Mouse (Mus musculus): ENCODE results near the gene Med13l. TPM values are rescaled to one million over a fixed set of nuclear protein-coding genes. Genes with fewer than 3 reads are reported as not detected.

The Med13l gene
- total and polyA plus RNA-seq, 3 experiments = 2.0 to 11.0 (median 10.1) TPM

- DNase-seq (ENCODE audit: extremely low read depth) = no peak
- Histone ChIP-seq H3K4me3 (replicated peaks in 1 of 3; ENCODE audit: low read depth in 2 of 3, low read length in 2 of 3, poor library complexity in 1 of 3) (no peak overlapping the region), H3K9ac (ENCODE audit: insufficient read depth, low read depth) (no peak overlapping the region), H3K9me3 (replicated peaks; ENCODE audit: low read length) (no peaks in the 10 kb centered on the region), H3K4me2 (ENCODE audit: insufficient read depth, low read depth, poor library complexity, severe bottlenecking) (no peak overlapping the region), H3K4me1 (ENCODE audit: control insufficient read depth in 1 of 2, insufficient read depth in 2 of 2) (peaks cover 5 to 45% of the 10 kb centered on the region in 2 experiments), H3K27ac (ENCODE audit: insufficient read depth, low read depth) (no peak overlapping the region), H3K27me3 (replicated peaks) (no peaks in the 10 kb centered on the region), H3K36me3 (replicated peaks in 1 of 2; ENCODE audit: control insufficient read depth in 1 of 2, insufficient read depth in 1 of 2, low read length in 1 of 2) (peaks cover 0 to 55% of the 10 kb centered on the region in 2 experiments), H3K79me2 (replicated peaks; ENCODE audit: control insufficient read depth, extremely low read depth, insufficient read depth, poor library complexity, severe bottlenecking) (no peaks in the 10 kb centered on the region)
- in situ Hi-C loops (cut with MboI; ENCODE audit: low pct_ligation_motif_present, low pct_unique_long_range_greater_than_20kb, low sequenced_read_pairs) = no loop called here
- TF ChIP-seq ZMIZ1 (IDR thresholded peaks at IDR 0.05; ENCODE audit: low read depth, low read length) (no peak), E2F4 (IDR thresholded peaks at IDR 0.05; ENCODE audit: insufficient replicate concordance, low read depth, low read length) (no peak), KAT2A (IDR thresholded peaks at IDR 0.05; ENCODE audit: insufficient replicate concordance, low read length) (no peak), MYC (IDR thresholded peaks at IDR 0.05; ENCODE audit: low read depth, low read length) (no peak), NELFE (IDR thresholded peaks at IDR 0.05; ENCODE audit: low read depth, low read length) (no peak), MAX (IDR thresholded peaks at IDR 0.05; ENCODE audit: low read length) (no peak), EP300 (IDR thresholded peaks at IDR 0.05; ENCODE audit: low read length) (no peak), PAX5 (IDR thresholded peaks at IDR 0.05; ENCODE audit: low read length) (no peak), ETS1 (conservative IDR thresholded peaks at IDR 0.05; ENCODE audit: low read depth, low read length) (no peak), NRF1 (IDR thresholded peaks at IDR 0.05; ENCODE audit: low read depth, low read length) (no peak), CTCF (conservative IDR thresholded peaks at IDR 0.05 in 1 of 2, IDR thresholded peaks at IDR 0.05 in 1 of 2; ENCODE audit: low read depth in 2 of 2, low read length in 2 of 2) (no peak)
- dilution Hi-C loops (cut with MboI; ENCODE audit: extremely low pct_ligation_motif_present, extremely low pct_unique_long_range_greater_than_20kb, low sequenced_read_pairs) = no loop called here
These were observed 50.0 kb downstream of the Med13l start for GRCm38 (mm10) chr5:118610468-118610867.

- TF ChIP-seq ETS1 (conservative IDR thresholded peaks at IDR 0.05; ENCODE audit: low read depth, low read length) = no peak
- no peak for TF ChIP-seq TCF12 (IDR thresholded peaks at IDR 0.05; ENCODE audit: low read depth, low read length)
- no peak for TF ChIP-seq MAZ (IDR thresholded peaks at IDR 0.05; ENCODE audit: low read depth, low read length)
- no peak for TF ChIP-seq POLR2AphosphoS2 (IDR thresholded peaks at IDR 0.05; ENCODE audit: low read depth, low read length)
- no peak for TF ChIP-seq TBP (conservative IDR thresholded peaks at IDR 0.05; ENCODE audit: low read depth, low read length)
- TF ChIP-seq POLR2A (IDR thresholded peaks at IDR 0.05; ENCODE audit: low read depth, low read length) = no peak
- no peak for TF ChIP-seq GABPA (IDR thresholded peaks at IDR 0.05; ENCODE audit: insufficient replicate concordance, low read depth, low read length)
- no peak for TF ChIP-seq KAT2A (IDR thresholded peaks at IDR 0.05; ENCODE audit: insufficient replicate concordance, low read length)
- no peak for TF ChIP-seq USF1 (IDR thresholded peaks at IDR 0.05; ENCODE audit: low read depth, low read length)
- TF ChIP-seq MYC (IDR thresholded peaks at IDR 0.05; ENCODE audit: low read depth, low read length) = no peak
- TF ChIP-seq PAX5 (IDR thresholded peaks at IDR 0.05; ENCODE audit: low read length) = no peak
- TF ChIP-seq RAD21 (IDR thresholded peaks at IDR 0.05; ENCODE audit: low read depth, low read length) = no peak
- no peak for TF ChIP-seq JUN (IDR thresholded peaks at IDR 0.05; ENCODE audit: insufficient read depth, low read depth, low read length)
- TF ChIP-seq MXI1 (IDR thresholded peaks at IDR 0.05; ENCODE audit: low read depth, low read length) = no peak
- TF ChIP-seq ZNF384 (IDR thresholded peaks at IDR 0.05; ENCODE audit: low read depth, low read length) = no peak
- Histone ChIP-seq H3K9ac (ENCODE audit: insufficient read depth, low read depth) (no peak overlapping the region), H3K79me2 (replicated peaks; ENCODE audit: control insufficient read depth, extremely low read depth, insufficient read depth, poor library complexity, severe bottlenecking) (no peaks in the 10 kb centered on the region), H3K9me3 (replicated peaks; ENCODE audit: low read length) (no peaks in the 10 kb centered on the region), H3K27ac (ENCODE audit: insufficient read depth, low read depth) (no peak overlapping the region), H3K4me3 (replicated peaks in 1 of 3; ENCODE audit: low read depth in 2 of 3, low read length in 2 of 3, poor library complexity in 1 of 3) (no peak overlapping the region), H3K4me2 (ENCODE audit: insufficient read depth, low read depth, poor library complexity, severe bottlenecking) (no peak overlapping the region), H3K36me3 (replicated peaks in 1 of 2; ENCODE audit: control insufficient read depth in 1 of 2, insufficient read depth in 1 of 2, low read length in 1 of 2) (peaks cover 0 to 48% of the 10 kb centered on the region in 2 experiments), H3K4me1 (ENCODE audit: control insufficient read depth in 1 of 2, insufficient read depth in 2 of 2) (peaks cover 5 to 35% of the 10 kb centered on the region in 2 experiments), H3K27me3 (replicated peaks) (no peaks in the 10 kb centered on the region)
- dilution Hi-C loops (cut with MboI; ENCODE audit: extremely low pct_ligation_motif_present, extremely low pct_unique_long_range_greater_than_20kb, low sequenced_read_pairs) = no loop called here
- in situ Hi-C loops (cut with MboI; ENCODE audit: low pct_ligation_motif_present, low pct_unique_long_range_greater_than_20kb, low sequenced_read_pairs) = no loop called here
- DNase-seq (ENCODE audit: extremely low read depth) = no peak
These were observed 52.6 kb downstream of the Med13l start for GRCm38 (mm10) chr5:118612956-118613631.
